Mouse (Mus musculus) forebrain, embryonic 14.5 days (tissue): Measurements from ENCODE around the gene Carns1. TPM values are rescaled to one million over a fixed set of nuclear protein-coding genes. Genes with fewer than 3 reads are reported as not detected.

ENCODE experiments used
- ATAC-seq: fragments of 200-750 bp; cut with Nextera tagmentation; 2 replicates; pipeline ENCODE4 v1.8.0; 2017; ENCODE audit warnings: mild to moderate bottlenecking, moderate library complexity
- DNase-seq: peaks from one replicate; pipeline ENCODE4 v3.0.0-alpha.2; 2015; ENCODE audit warnings: low spot score
- H3K27ac ChIP-seq: fragments of 300-500 bp; sonication (generic); 2 replicates; pipeline ENCODE4 v1.5.1; 2014; ENCODE audit warnings: low read depth, mild to moderate bottlenecking, control low read depth, low read length, moderate library complexity
- H3K27me3 ChIP-seq: fragments of 300-500 bp; sonication (generic); replicated peaks from 2 replicates; pipeline ENCODE4 v1.6.1; 2014; ENCODE audit warnings: low read length, control low read depth, mixed read lengths; ENCODE audit not compliant: control insufficient read depth, insufficient read depth
- H3K36me3 ChIP-seq: fragments of 300-500 bp; sonication (generic); 2 replicates; pipeline ENCODE4 v1.6.1; 2014; ENCODE audit warnings: low read length, control low read depth; ENCODE audit not compliant: control insufficient read depth, insufficient read depth
- H3K4me1 ChIP-seq: fragments of 300-500 bp; sonication (generic); 2 replicates; pipeline ENCODE4 v1.6.1; 2014; ENCODE audit warnings: antibody characterized with exemption, low read length, control low read depth; ENCODE audit not compliant: control insufficient read depth, insufficient read depth
- H3K4me2 ChIP-seq: fragments of 300-500 bp; sonication (generic); 2 replicates; pipeline ENCODE4 v1.6.1; 2014; ENCODE audit warnings: mild to moderate bottlenecking, control low read depth, low read length
- H3K4me3 ChIP-seq: fragments of 300-500 bp; sonication (generic); 2 replicates; pipeline ENCODE4 v1.5.1; 2014; ENCODE audit warnings: low read depth, low read length, control low read depth
- H3K9ac ChIP-seq: fragments of 300-500 bp; sonication (generic); 2 replicates; pipeline ENCODE4 v1.6.1; 2014; ENCODE audit warnings: mild to moderate bottlenecking, low read length, control low read depth, moderate library complexity
- H3K9me3 ChIP-seq: fragments of 300-500 bp; sonication (generic); replicated peaks from 2 replicates; pipeline ENCODE4 v1.6.1; 2016; ENCODE audit warnings: low read length, control low read depth, mixed read lengths; ENCODE audit not compliant: control insufficient read depth
- WGBS: fragments of 180-500 bp; shearing (Covaris S2); extraction: QIAGEN DNeasy Blood & Tissue Kit; methylation state at CpG from one replicate; pipeline ENCODE4 v1.1.7; 2014; 5-methylcytosine and 5-hydroxymethylcytosine counted together
- polyA plus RNA-seq: library from polyadenylated mRNA; unstranded; fragments of >200 nt; fragmentation: Nextera tagmentation; extraction: Ambion mirVana; gene quantifications from 2 replicates; pipeline ENCODE4 v1.2.1, GENCODE M21; 2014

The Carns1 gene
- polyA plus RNA-seq, 1 experiment from 2014 or later = 3.9 TPM

DNA sequence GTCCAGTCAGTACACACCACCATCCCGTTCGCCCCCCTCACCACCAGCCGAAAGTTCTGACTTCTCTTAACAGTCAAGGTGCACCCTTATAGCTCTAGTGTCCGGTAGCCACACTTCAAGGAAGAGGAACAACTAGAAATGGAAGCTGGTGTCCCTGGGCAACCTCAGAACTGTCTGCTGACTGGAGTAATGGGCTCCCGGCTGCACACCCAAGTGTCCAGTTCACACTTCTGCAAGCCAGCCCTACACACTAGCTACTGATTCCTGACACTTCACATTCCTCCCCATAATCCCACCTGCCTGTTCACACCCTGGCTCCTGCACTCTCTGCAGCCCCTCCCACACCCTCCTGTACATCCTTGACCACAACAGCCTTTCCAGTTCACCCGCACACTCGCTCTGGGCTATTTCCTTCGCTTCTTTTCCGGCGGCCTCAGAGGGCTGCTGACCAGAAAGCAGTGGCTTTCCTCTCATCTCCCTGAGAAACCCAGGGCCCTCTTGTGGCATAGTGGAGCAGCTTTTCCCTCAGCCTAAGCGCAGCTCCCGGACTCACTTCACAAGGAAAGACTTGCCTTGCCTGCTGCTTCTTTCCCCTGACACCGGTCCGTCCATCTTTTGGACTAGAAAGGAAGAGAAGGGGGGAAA is 40.9 kb upstream of the Carns1 start:
- Histone ChIP-seq H3K27ac (no peak overlapping the region), H3K9me3 (no peaks in the 10 kb centered on the region), H3K36me3 (no peaks in the 10 kb centered on the region), H3K4me3 (no peak overlapping the region), H3K9ac (peak overlapping the region; percentile 21; the same call in 1 of the 2 replicates), H3K4me2 (0 out of 2 replicates have a peak overlapping the region, but pooled peaks have one; percentile 7), H3K4me1 (peaks cover 21% of the 10 kb centered on the region), H3K27me3 (peaks cover 41% of the 10 kb centered on the region)
- ATAC-seq (no peak), DNase-seq (peak; percentile 52)
- 30% methylated on average over 14 of the region's 14 CpGs for WGBS

DNA sequence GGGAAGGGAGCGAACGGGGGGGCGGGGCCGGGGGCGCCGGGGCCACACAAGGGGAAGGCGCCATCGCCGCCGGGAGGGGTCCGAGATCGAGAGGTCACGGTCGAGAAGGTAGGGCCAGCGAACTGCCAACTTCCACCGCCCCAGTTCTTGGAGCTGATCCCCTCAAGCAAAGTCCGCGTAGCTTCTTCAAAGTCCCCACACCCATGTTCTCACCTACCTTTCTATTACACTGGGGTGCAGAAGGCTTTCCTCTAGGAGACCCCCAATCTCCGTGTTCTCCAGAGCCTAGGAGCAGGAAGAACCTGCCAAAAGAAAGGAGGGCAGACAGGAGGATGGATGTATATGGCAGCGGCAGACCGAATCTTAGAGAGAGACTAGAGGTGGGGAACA is 40.2 kb upstream of the Carns1 start:
- H3K4me3 ChIP-seq = peak overlapping the region; percentile 51
- peak overlapping the region; percentile 69 for H3K9ac ChIP-seq
- peaks cover 16% of the 10 kb centered on the region for H3K4me1 ChIP-seq
- peaks cover 41% of the 10 kb centered on the region for H3K27me3 ChIP-seq
- H3K9me3 ChIP-seq = no peaks in the 10 kb centered on the region
- H3K27ac ChIP-seq = no peak overlapping the region
- 2% methylated on average over 13 of the region's 21 CpGs for WGBS
- no peak for ATAC-seq
- DNase-seq = no peak
- peak overlapping the region; percentile 94 for H3K4me2 ChIP-seq
- no peaks in the 10 kb centered on the region for H3K36me3 ChIP-seq

DNA sequence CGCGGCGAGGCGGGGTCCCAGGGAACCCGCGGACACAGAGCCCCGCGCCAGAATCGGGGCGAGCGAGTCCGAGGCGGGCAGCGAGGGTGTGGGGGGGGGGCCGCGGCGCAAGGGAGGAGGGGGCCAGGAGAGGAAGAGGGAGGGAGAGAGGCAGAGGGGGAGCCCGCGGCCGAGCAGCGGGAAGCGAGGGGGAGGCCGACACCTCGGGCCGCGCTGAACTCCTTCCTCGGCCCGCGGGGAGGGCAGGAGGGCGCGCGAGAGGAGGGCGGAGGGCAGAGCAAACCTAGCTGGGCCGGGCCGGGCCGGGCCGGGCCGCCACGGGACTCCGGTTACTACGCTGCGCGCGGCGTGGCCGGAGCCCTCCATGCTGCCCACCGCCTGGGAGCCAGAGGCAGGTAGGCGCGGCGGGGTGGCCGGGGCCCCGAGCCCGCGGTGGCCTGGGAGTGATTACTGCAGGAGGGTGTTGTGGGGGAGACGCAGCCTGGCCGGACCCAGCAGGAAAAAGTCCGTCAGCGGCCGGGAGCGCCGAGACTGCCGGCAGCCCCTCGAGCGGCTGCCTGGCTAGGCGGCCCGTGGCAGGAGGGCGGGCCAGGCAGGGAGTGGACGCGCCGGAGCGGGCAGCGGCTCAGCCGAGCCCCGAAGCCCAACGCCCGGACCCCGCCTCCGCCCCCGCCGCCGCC is 39.6 kb upstream of the Carns1 start:
- peaks cover 41% of the 10 kb centered on the region for H3K27me3 ChIP-seq
- peak overlapping the region; percentile 94 for H3K4me2 ChIP-seq
- under 1% methylated on average over 51 of the region's 81 CpGs for WGBS
- peak overlapping the region; percentile 69 for H3K9ac ChIP-seq
- H3K4me1 ChIP-seq = peaks cover 15% of the 10 kb centered on the region
- peak overlapping the region; percentile 51 for H3K4me3 ChIP-seq
- no peaks in the 10 kb centered on the region for H3K36me3 ChIP-seq
- H3K9me3 ChIP-seq = no peaks in the 10 kb centered on the region
- no peak for DNase-seq
- ATAC-seq = peak; percentile 32; the same call in 1 of the 2 replicates
- no peak overlapping the region for H3K27ac ChIP-seq

DNA sequence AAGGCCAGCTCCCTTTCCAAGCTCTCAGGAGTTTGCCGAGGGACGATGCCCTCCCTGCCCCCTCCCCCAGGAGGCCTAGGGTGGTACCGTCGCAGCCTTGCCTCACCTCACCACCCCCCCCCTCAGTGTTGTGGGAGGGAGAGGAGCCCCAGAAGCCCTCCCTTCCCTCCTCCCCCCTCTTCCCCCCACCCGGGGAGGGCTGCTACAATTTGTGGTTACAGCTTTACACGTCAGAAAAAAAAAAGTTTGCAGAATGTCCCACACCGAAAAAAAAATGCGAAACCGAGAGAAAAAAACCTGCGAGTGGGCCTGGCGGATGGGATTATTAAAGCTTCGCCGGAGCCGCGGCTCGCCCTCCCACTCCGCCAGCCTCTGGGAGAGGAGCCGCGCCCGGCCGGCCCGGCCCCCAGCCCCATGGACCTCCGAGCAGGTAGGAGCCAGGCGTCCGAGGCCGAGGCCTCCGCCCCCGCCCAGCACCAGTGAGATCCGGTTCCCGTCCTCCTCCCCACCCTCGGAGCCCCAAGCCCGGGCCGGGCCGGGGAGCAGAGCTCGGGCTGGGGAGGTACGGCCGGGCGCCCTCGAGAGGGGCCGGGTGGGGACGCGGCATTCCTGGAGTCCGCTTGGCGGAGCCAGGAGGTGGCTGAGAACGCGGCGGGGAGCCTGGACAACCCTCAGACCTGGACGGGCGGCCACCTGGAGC is 38.9 kb upstream of the Carns1 start, which contains the start of the genes Clcf1 and AC109138.7:
Gene Clcf1 (plus strand): TSS at position 168 of the 700 bp plus-strand sequence.
Gene AC109138.7 (plus strand): TSS at position 287 of the 700 bp plus-strand sequence.
- Histone ChIP-seq H3K27ac (no peak within 1 kb of the TSS), H3K4me3 (peak within 1 kb of the TSS; percentile 51), H3K4me2 (peak within 1 kb of the TSS; percentile 94), H3K4me1 (peaks cover 15% of the 10 kb centered on the region), H3K9me3 (no peaks in the 10 kb centered on the region), H3K9ac (peak within 1 kb of the TSS; percentile 69), H3K27me3 (peaks cover 41% of the 10 kb centered on the region), H3K36me3 (no peaks in the 10 kb centered on the region)
- WGBS = under 1% methylated on average over 45 of the region's 49 CpGs
- DNase-seq (no peak), ATAC-seq (peak; percentile 61)

DNA sequence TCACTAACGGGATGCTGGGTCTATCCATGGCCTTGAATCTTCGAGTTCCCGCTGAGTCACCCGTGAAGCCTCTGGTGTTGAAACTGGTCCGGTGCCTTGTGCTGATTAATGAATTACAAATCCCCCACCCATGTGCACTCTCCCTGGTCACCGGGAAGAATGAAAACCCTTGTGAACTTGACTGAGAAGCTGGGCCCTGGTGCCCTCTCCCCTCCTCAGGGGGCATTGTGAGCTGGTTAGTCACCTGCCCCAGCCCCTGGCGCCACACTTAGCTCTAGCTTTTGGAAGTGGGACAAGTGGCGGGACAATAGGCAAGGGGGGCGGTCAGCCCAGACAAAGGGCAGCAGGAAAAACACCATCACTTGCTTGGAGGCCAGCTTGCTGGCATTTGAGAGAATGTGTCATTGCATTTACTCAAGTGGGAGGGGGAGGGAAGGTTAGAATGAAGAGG is 38.3 kb upstream of the Carns1 start:
- H3K4me3 ChIP-seq = no peak overlapping the region
- no peak for ATAC-seq

DNA sequence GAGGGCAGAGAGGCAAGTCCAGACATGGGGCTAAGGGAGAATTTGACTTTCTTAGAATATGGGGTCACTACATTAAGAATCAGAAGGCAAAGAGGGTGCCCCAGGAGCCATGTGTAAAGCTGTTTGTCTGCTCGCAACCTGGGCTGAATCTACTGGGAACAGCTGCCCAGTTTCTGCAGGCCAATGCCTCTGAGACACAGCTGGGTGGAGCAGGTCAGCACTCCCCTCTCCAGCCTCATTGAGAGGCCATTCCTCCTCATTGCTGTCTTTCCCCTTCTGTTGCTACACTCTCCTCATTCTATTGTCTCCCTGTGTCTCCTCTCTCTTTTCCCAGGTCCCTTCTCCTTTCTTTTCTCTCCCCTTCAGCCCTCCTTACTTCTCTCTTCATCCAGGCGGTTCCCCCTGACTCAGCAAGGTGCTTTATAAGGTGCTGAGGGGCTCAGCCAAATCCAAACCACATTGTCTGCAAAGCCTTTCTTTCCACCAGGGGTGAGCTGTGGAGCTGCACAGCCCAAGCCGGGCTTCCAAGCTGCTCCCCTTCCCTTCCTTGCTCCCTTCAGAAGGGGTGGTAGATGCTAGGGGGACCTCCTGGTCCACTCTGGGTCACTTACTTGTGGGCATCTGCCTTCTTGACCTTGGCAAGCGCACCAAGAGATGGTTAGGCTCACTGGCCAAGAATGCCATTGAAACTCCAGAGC is 36.8 kb upstream of the Carns1 start:
- H3K27ac ChIP-seq = no peak overlapping the region
- no peaks in the 10 kb centered on the region for H3K9me3 ChIP-seq
- 14% methylated on average over 4 of the region's 4 CpGs for WGBS
- H3K4me2 ChIP-seq = no peak overlapping the region
- H3K36me3 ChIP-seq = no peaks in the 10 kb centered on the region
- H3K27me3 ChIP-seq = peaks cover 37% of the 10 kb centered on the region
- H3K4me1 ChIP-seq = peaks cover 15% of the 10 kb centered on the region
- DNase-seq = no peak
- ATAC-seq = no peak
- no peak overlapping the region for H3K9ac ChIP-seq
- no peak overlapping the region for H3K4me3 ChIP-seq

More for the DNA sequence above, 38.3 kb upstream of the Carns1 start:
- peaks cover 15% of the 10 kb centered on the region for H3K4me1 ChIP-seq
- 8% methylated on average over 9 of the region's 9 CpGs for WGBS
- H3K36me3 ChIP-seq = no peaks in the 10 kb centered on the region
- H3K9ac ChIP-seq = no peak overlapping the region
- peak overlapping the region; percentile 94 for H3K4me2 ChIP-seq
- DNase-seq = no peak
- H3K27me3 ChIP-seq = peaks cover 41% of the 10 kb centered on the region
- H3K27ac ChIP-seq = no peak overlapping the region
- no peaks in the 10 kb centered on the region for H3K9me3 ChIP-seq

DNA sequence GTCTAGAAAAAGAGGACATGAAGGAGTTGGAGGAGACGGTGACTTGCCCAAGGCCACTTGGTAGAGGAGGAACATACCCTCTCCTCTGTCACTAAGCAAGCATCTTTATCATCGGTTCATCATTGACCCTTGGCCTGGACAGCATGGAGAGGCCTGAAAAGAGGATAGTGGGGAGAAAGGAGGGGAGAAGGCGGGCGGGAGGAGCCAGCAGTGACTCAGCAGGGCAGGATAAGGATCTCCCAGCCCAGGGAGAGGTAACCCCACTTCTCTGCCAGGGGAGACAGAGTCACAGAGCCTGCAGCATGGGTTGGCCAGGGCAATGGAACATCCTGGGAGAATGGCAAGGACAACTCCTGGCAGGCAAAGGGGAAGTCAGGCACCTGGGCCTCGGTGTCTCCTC is 33.3 kb upstream of the Carns1 start:
- 70% methylated on average over 5 of the region's 5 CpGs for WGBS
- H3K9ac ChIP-seq = no peak overlapping the region
- no peaks in the 10 kb centered on the region for H3K4me1 ChIP-seq
- no peaks in the 10 kb centered on the region for H3K9me3 ChIP-seq
- ATAC-seq (no peak), DNase-seq (no peak)
- no peaks in the 10 kb centered on the region for H3K36me3 ChIP-seq
- H3K27me3 ChIP-seq = peaks cover 18% of the 10 kb centered on the region; the same call in 1 of the 2 replicates
- no peak overlapping the region for H3K4me2 ChIP-seq
- no peak overlapping the region for H3K4me3 ChIP-seq
- H3K27ac ChIP-seq = no peak overlapping the region

DNA sequence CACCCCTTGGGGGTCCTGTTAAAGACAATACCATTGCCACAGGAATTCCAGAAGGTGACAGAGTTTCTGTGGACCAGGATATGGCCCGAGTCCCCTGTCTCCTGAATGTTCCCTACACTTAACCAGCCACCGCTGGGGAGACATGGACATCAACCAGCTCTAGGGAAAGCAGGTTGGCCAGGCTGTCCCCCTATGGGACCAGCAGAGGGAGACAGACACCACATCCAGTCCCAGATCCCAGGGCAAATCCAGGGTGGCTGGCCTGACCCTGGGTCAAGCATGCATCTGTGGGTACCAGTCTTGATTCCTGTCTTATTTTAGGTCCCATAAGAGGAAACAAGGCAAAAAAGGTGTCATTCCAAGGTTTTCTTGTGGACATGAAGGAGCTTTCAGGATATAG is 31.7 kb upstream of the Carns1 start:
- H3K4me3 ChIP-seq = no peak overlapping the region
- ATAC-seq (peak; percentile 42; the same call in 1 of the 2 replicates), DNase-seq (peak; percentile 67)
- H3K27ac ChIP-seq = no peak overlapping the region
- H3K9me3 ChIP-seq = no peaks in the 10 kb centered on the region
- no peak overlapping the region for H3K4me2 ChIP-seq
- H3K27me3 ChIP-seq = peaks cover 7% of the 10 kb centered on the region; the same call in 1 of the 2 replicates
- no peaks in the 10 kb centered on the region for H3K36me3 ChIP-seq
- peaks cover 4% of the 10 kb centered on the region for H3K4me1 ChIP-seq
- H3K9ac ChIP-seq = no peak overlapping the region
- WGBS = 3% methylated on average over 2 of the region's 2 CpGs
